ENCODE assay signal across 17 mouse cellular contexts in genomic region chr5:96965503-96965902, GRCm38 (mm10). TPM values are rescaled to one million over a fixed set of nuclear protein-coding genes. Genes with fewer than 3 reads are reported as not detected.
DNase-seq lines count a peak whose midpoint lies in the region; ATAC-seq and TF ChIP-seq lines count a peak whose summit lies in the region.
"Had no signal": no experiment of that assay in that cellular context is flagged by ENCODE, and none has a peak within 500 bp of the region (broad histone marks: within the 10 kb centered on the region; RNA-seq: fewer than 3 reads in every experiment).

No protein-coding gene starts in this region.

- H3K27me3 ChIP-seq in kidney, embryonic 16.5 days (ENCODE audit: insufficient read depth, low read length): no peaks in the 10 kb centered on the region
- H3K27me3 ChIP-seq in CH12.LX (replicated peaks): no peaks in the 10 kb centered on the region
- no peaks in the 10 kb centered on the region for H3K27me3 ChIP-seq in kidney, postnatal 0 days (ENCODE audit: insufficient read depth, low read length)
- H3K27me3 ChIP-seq in hindbrain, embryonic 13.5 days: no peaks in the 10 kb centered on the region
- H3K27me3 ChIP-seq: forebrain, embryonic 13.5 days; heart, embryonic 13.5 days had no signal

- H3K79me2 ChIP-seq in CH12.LX (replicated peaks; ENCODE audit: control insufficient read depth, extremely low read depth, insufficient read depth, poor library complexity, severe bottlenecking): no peaks in the 10 kb centered on the region

- no peak overlapping the region for H3K4me2 ChIP-seq in kidney, embryonic 16.5 days (replicated peaks; ENCODE audit: low read depth, low read length)
- no peak overlapping the region; the same call in 1 of the 2 replicates for H3K4me2 ChIP-seq in CH12.LX (ENCODE audit: insufficient read depth, low read depth, poor library complexity, severe bottlenecking)
- no peak overlapping the region for H3K4me2 ChIP-seq in kidney, postnatal 0 days (ENCODE audit: low read length)
- H3K4me2 ChIP-seq in hindbrain, embryonic 13.5 days: no peak overlapping the region

- H3K27ac ChIP-seq in kidney, embryonic 16.5 days (ENCODE audit: low read length): no peak overlapping the region
- H3K27ac ChIP-seq in CH12.LX (ENCODE audit: insufficient read depth, low read depth): peak overlapping the region; percentile 36; the same call in 1 of the 2 replicates
- no peak overlapping the region for H3K27ac ChIP-seq in kidney, postnatal 0 days
- no peak overlapping the region for H3K27ac ChIP-seq in hindbrain, embryonic 13.5 days
- H3K27ac ChIP-seq: forebrain, embryonic 13.5 days; heart, embryonic 13.5 days had no signal

- no peak for TF ChIP-seq RAD21 in CH12.LX (IDR thresholded peaks at IDR 0.05; ENCODE audit: low read depth, low read length)

- no peak for TF ChIP-seq EP300 in CH12.LX (IDR thresholded peaks at IDR 0.05; ENCODE audit: low read length)

- no peak for TF ChIP-seq CTCF in CH12.LX (conservative IDR thresholded peaks at IDR 0.05 in 1 of 2, IDR thresholded peaks at IDR 0.05 in 1 of 2; ENCODE audit: low read depth in 2 of 2, low read length in 2 of 2)
- TF ChIP-seq CTCF in kidney, postnatal 0 days (IDR thresholded peaks at IDR 0.05; ENCODE audit: low read depth): no peak

- no peak overlapping the region for H3K4me3 ChIP-seq in kidney, embryonic 16.5 days (ENCODE audit: low read length)
- no peak overlapping the region for H3K4me3 ChIP-seq in CH12.LX (replicated peaks in 1 of 3; ENCODE audit: low read depth in 2 of 3, low read length in 2 of 3, poor library complexity in 1 of 3)
- H3K4me3 ChIP-seq in kidney, postnatal 0 days (replicated peaks; ENCODE audit: low read depth, low read length): no peak overlapping the region
- no peak overlapping the region for H3K4me3 ChIP-seq in hindbrain, embryonic 13.5 days
- H3K4me3 ChIP-seq: forebrain, embryonic 13.5 days had no signal

- H3K9me3 ChIP-seq in kidney, embryonic 16.5 days (ENCODE audit: low read length): no peaks in the 10 kb centered on the region
- H3K9me3 ChIP-seq in CH12.LX (replicated peaks; ENCODE audit: low read length): no peaks in the 10 kb centered on the region
- no peaks in the 10 kb centered on the region for H3K9me3 ChIP-seq in kidney, postnatal 0 days (replicated peaks; ENCODE audit: low read length)
- H3K9me3 ChIP-seq in hindbrain, embryonic 13.5 days: no peaks in the 10 kb centered on the region
- H3K9me3 ChIP-seq: embryonic facial prominence, embryonic 10.5 days; forebrain, embryonic 13.5 days; heart, embryonic 13.5 days had no signal

- 80% methylated on average over 2 of the region's 2 CpGs for WGBS in kidney, embryonic 16.5 days
- WGBS in kidney, postnatal 0 days: 70% methylated on average over 2 of the region's 2 CpGs
- WGBS in hindbrain, embryonic 13.5 days: 87% methylated on average over 2 of the region's 2 CpGs

- H3K4me1 ChIP-seq in kidney, embryonic 16.5 days (ENCODE audit: insufficient read depth, low read length): peaks cover 20% of the 10 kb centered on the region; the same call in 1 of the 2 replicates
- H3K4me1 ChIP-seq in CH12.LX (ENCODE audit: control insufficient read depth in 1 of 2, insufficient read depth in 2 of 2): peaks cover 14 to 71% of the 10 kb centered on the region in 2 experiments
- H3K4me1 ChIP-seq in kidney, postnatal 0 days (replicated peaks; ENCODE audit: insufficient read depth, low read length): no peaks in the 10 kb centered on the region
- H3K4me1 ChIP-seq in hindbrain, embryonic 13.5 days (replicated peaks): peaks cover 9% of the 10 kb centered on the region

- DNase-seq in kidney, adult 11 months: peak; percentile 68
- no peak for DNase-seq in CH12.LX (ENCODE audit: extremely low read depth)
- DNase-seq in kidney, postnatal 0 days (ENCODE audit: low spot score): no peak
- peak; percentile 67 to 79 for DNase-seq in kidney, postnatal 36 days
- DNase-seq in embryo, embryonic 9.5 days (ENCODE audit: extremely low spot score): no peak
- DNase-seq: adrenal gland, postnatal 25 days; cerebellum, adult 18-20 months; cerebellum, adult 9-11 months; cerebellum, postnatal 36 days; forebrain, postnatal 0 days; gastrocnemius, postnatal 14 days; heart, postnatal 36 days had no signal

- TF ChIP-seq POLR2A in CH12.LX (IDR thresholded peaks at IDR 0.05; ENCODE audit: low read depth, low read length): no peak

- in situ Hi-C loops in CH12.LX (cut with MboI; ENCODE audit: low pct_ligation_motif_present, low pct_unique_long_range_greater_than_20kb, low sequenced_read_pairs): no loop called here

- H3K9ac ChIP-seq in kidney, embryonic 16.5 days (replicated peaks; ENCODE audit: low read length): no peak overlapping the region
- H3K9ac ChIP-seq in CH12.LX (ENCODE audit: insufficient read depth, low read depth): no peak overlapping the region
- no peak overlapping the region for H3K9ac ChIP-seq in kidney, postnatal 0 days (ENCODE audit: low read depth, low read length)
- H3K9ac ChIP-seq in hindbrain, embryonic 13.5 days: no peak overlapping the region
- H3K9ac ChIP-seq: forebrain, embryonic 13.5 days; forebrain, postnatal 0 days; heart, embryonic 13.5 days had no signal

- dilution Hi-C loops in CH12.LX (cut with MboI; ENCODE audit: extremely low pct_ligation_motif_present, extremely low pct_unique_long_range_greater_than_20kb, low sequenced_read_pairs): no loop called here

- ATAC-seq in kidney, embryonic 16.5 days (ENCODE audit: low FRiP score, low TSS enrichment): no peak
- ATAC-seq in kidney, postnatal 0 days (replicated peaks; ENCODE audit: low FRiP score, low read depth): 0 out of 2 replicates have a peak, but pooled peaks have one; percentile 53
- no peak for ATAC-seq in hindbrain, embryonic 13.5 days (ENCODE audit: low FRiP score)

- H3K36me3 ChIP-seq in kidney, embryonic 16.5 days (ENCODE audit: insufficient read depth, low read length): no peaks in the 10 kb centered on the region
- no peaks in the 10 kb centered on the region for H3K36me3 ChIP-seq in CH12.LX (replicated peaks in 1 of 2; ENCODE audit: control insufficient read depth in 1 of 2, insufficient read depth in 1 of 2, low read length in 1 of 2)
- no peaks in the 10 kb centered on the region for H3K36me3 ChIP-seq in kidney, postnatal 0 days (ENCODE audit: insufficient read depth, low read length)
- H3K36me3 ChIP-seq in hindbrain, embryonic 13.5 days: no peaks in the 10 kb centered on the region
- H3K36me3 ChIP-seq: embryonic facial prominence, embryonic 10.5 days; heart, embryonic 13.5 days had no signal

TF ChIP-seq in CH12.LX, 34 proteins besides CTCF, POLR2A, EP300 and RAD21:
- TF ChIP-seq SMC3 (IDR thresholded peaks at IDR 0.05; ENCODE audit: low read depth, low read length) (no peak), ZNF384 (IDR thresholded peaks at IDR 0.05; ENCODE audit: low read depth, low read length) (no peak), CHD1 (IDR thresholded peaks at IDR 0.05; ENCODE audit: low read depth, low read length) (no peak), KAT2A (IDR thresholded peaks at IDR 0.05; ENCODE audit: insufficient replicate concordance, low read length) (no peak), IRF4 (IDR thresholded peaks at IDR 0.05; ENCODE audit: low read depth, low read length) (no peak), UBTF (IDR thresholded peaks at IDR 0.05; ENCODE audit: low read depth, low read length) (no peak), ZC3H11A (IDR thresholded peaks at IDR 0.05; ENCODE audit: low read depth, low read length) (no peak), TCF12 (IDR thresholded peaks at IDR 0.05; ENCODE audit: low read depth, low read length) (no peak), JUND (conservative IDR thresholded peaks at IDR 0.05; ENCODE audit: low read depth, low read length) (no peak)

RNA-seq across cellular contexts. Expression of gene Bmp2k, which starts 32.0 kb away (rescaled TPM):
- 7.7 and 8.0 TPM in 2 replicates for polyA plus RNA-seq in kidney, embryonic 16.5 days (2015; fragmentation: Nextera tagmentation; extraction: Ambion mirVana)
- total RNA-seq in CH12.LX (2012; rRNA removed) (8.9 and 9.7 TPM in 2 replicates), CH12.LX (2014; rRNA removed) (9.1 and 9.6 TPM in 2 replicates)
- polyA plus RNA-seq in CH12.LX (2012; ENCODE audit: insufficient read length, low read depth): 7.5 and 7.9 TPM in 2 replicates
- polyA plus RNA-seq in kidney, postnatal 0 days (2015; fragmentation: Nextera tagmentation; extraction: Ambion mirVana): 11.3 and 11.9 TPM in 2 replicates
- 10.0 and 10.5 TPM in 2 replicates for polyA plus RNA-seq in hindbrain, embryonic 13.5 days (2015; fragmentation: Nextera tagmentation; extraction: Ambion mirVana)

Comparison
In these comparisons a context has a peak if more than half of its experiments do, and no peak if none do; other contexts are left out.
1. DNase-seq: peak in kidney, adult 11 months (single experiment) and kidney, postnatal 36 days (2 of 2); none in CH12.LX (single experiment), kidney, postnatal 0 days (single experiment) and embryo, embryonic 9.5 days (single experiment).